Mouse (Mus musculus) CH12.LX (cell line): ENCODE results near the gene Crkl. TPM values are rescaled to one million over a fixed set of nuclear protein-coding genes. Genes with fewer than 3 reads are reported as not detected.

Source experiments
- DNase-seq: peaks from one replicate; pipeline ENCODE4 v3.0.0-alpha.2; 2013; ENCODE audit errors: extremely low read depth
- H3K27ac ChIP-seq: 2 replicates; pipeline ENCODE4 v1.5.1; 2012; ENCODE audit warnings: low read depth, mild to moderate bottlenecking, control low read depth, moderate library complexity; ENCODE audit not compliant: insufficient read depth
- H3K27me3 ChIP-seq: replicated peaks from 2 replicates; pipeline ENCODE3; 2012; ENCODE audit warnings: inconsistent platforms
- H3K36me3 ChIP-seq, 2 experiments: replicated peaks in 1 of 2; 2 replicates each; pipeline versions ENCODE3 to v1.6.1; 2012; ENCODE audit warnings: inconsistent platforms in 1 of 2, low read length in 1 of 2, mild to moderate bottlenecking in 1 of 2, mixed read lengths in 1 of 2, moderate library complexity in 1 of 2; ENCODE audit not compliant: control insufficient read depth in 1 of 2, insufficient read depth in 1 of 2
- H3K4me1 ChIP-seq, 2 experiments: 2 replicates each; pipeline ENCODE4 v1.6.1; 2012; ENCODE audit warnings: inconsistent platforms in 1 of 2, moderate library complexity in 1 of 2; ENCODE audit not compliant: insufficient read depth in 2 of 2, control insufficient read depth in 1 of 2
- H3K4me2 ChIP-seq: 2 replicates; pipeline ENCODE4 v1.6.1; 2012; ENCODE audit warnings: low read depth, mild to moderate bottlenecking, control low read depth; ENCODE audit not compliant: poor library complexity, insufficient read depth, severe bottlenecking
- H3K4me3 ChIP-seq, 3 experiments: fragments of 150-350 bp in 1 of 3; sonication (generic) in 1 of 3; replicated peaks in 1 of 3; 2 replicates each; pipeline versions ENCODE3 to v1.5.1; 2011 to 2012; ENCODE audit warnings: low read depth in 2 of 3, low read length in 2 of 3, mild to moderate bottlenecking in 2 of 3, moderate library complexity in 2 of 3, control low read depth in 1 of 3, improper control_type of control experiment in 1 of 3, inconsistent platforms in 1 of 3, mixed read lengths in 1 of 3; ENCODE audit not compliant: poor library complexity in 1 of 3
- H3K79me2 ChIP-seq: replicated peaks from 2 replicates; pipeline ENCODE4 v1.6.1; 2012; ENCODE audit warnings: mild to moderate bottlenecking, moderate library complexity; ENCODE audit not compliant: control insufficient read depth, poor library complexity, insufficient read depth, severe bottlenecking; ENCODE audit errors: extremely low read depth
- H3K9ac ChIP-seq: 2 replicates; pipeline ENCODE4 v1.6.1; 2012; ENCODE audit warnings: low read depth, mild to moderate bottlenecking, control low read depth, moderate library complexity; ENCODE audit not compliant: insufficient read depth
- H3K9me3 ChIP-seq: replicated peaks from 2 replicates; pipeline ENCODE3; 2012; ENCODE audit warnings: low read length, inconsistent platforms, mixed read lengths
- BHLHE40 ChIP-seq: IDR thresholded peaks from 2 replicates; pipeline ENCODE4 v1.6.1; 2011; ENCODE audit warnings: mild to moderate bottlenecking, low read depth, low read length, improper control_type of control experiment
- CTCF ChIP-seq, 2 experiments: IDR thresholded peaks in 1 of 2; conservative IDR thresholded peaks in 1 of 2; 2 replicates each; pipeline ENCODE4 v1.5.1; 2011 to 2012; ENCODE audit warnings: low read depth in 2 of 2, low read length in 2 of 2, improper control_type of control experiment in 1 of 2, inconsistent platforms in 1 of 2, mild to moderate bottlenecking in 1 of 2, moderate library complexity in 1 of 2
- E2F4 ChIP-seq: IDR thresholded peaks from 2 replicates; pipeline ENCODE4 v1.6.1; 2011; ENCODE audit warnings: low read depth, low read length, improper control_type of control experiment; ENCODE audit not compliant: insufficient replicate concordance
- GABPA ChIP-seq: IDR thresholded peaks from 2 replicates; pipeline ENCODE4 v1.6.1; 2012; ENCODE audit warnings: low read depth, low read length, improper control_type of control experiment, inconsistent platforms; ENCODE audit not compliant: insufficient replicate concordance
- MAX ChIP-seq: IDR thresholded peaks from 2 replicates; pipeline ENCODE4 v1.6.1; 2011; ENCODE audit warnings: low read length, improper control_type of control experiment
- MAZ ChIP-seq: IDR thresholded peaks from 2 replicates; pipeline ENCODE4 v1.6.1; 2012; ENCODE audit warnings: low read depth, mild to moderate bottlenecking, inconsistent platforms, low read length, improper control_type of control experiment, moderate library complexity
- MYC ChIP-seq: IDR thresholded peaks from 2 replicates; pipeline ENCODE4 v1.6.1; 2011; ENCODE audit warnings: low read depth, mild to moderate bottlenecking, improper control_type of control experiment, low read length
- POLR2A ChIP-seq: IDR thresholded peaks from 2 replicates; pipeline ENCODE4 v1.6.1; 2011; ENCODE audit warnings: low read depth, mild to moderate bottlenecking, improper control_type of control experiment, low read length
- POLR2AphosphoS2 ChIP-seq: IDR thresholded peaks from 2 replicates; pipeline ENCODE4 v1.6.1; 2011; ENCODE audit warnings: low read depth, low read length, improper control_type of control experiment
- RAD21 ChIP-seq: IDR thresholded peaks from 2 replicates; pipeline ENCODE4 v1.6.1; 2011; ENCODE audit warnings: low read depth, mild to moderate bottlenecking, low read length, improper control_type of control experiment, moderate library complexity
- RCOR1 ChIP-seq: conservative IDR thresholded peaks from 2 replicates; pipeline ENCODE4 v1.6.1; 2012; ENCODE audit warnings: low read depth, mild to moderate bottlenecking, inconsistent platforms, low read length, improper control_type of control experiment
- SIN3A ChIP-seq: IDR thresholded peaks from 2 replicates; pipeline ENCODE4 v1.6.1; 2012; ENCODE audit warnings: low read length, improper control_type of control experiment, inconsistent platforms
- SMC3 ChIP-seq: IDR thresholded peaks from 2 replicates; pipeline ENCODE4 v1.6.1; 2011; ENCODE audit warnings: low read depth, low read length, improper control_type of control experiment
- UBTF ChIP-seq: IDR thresholded peaks from 2 replicates; pipeline ENCODE4 v1.6.1; 2012; ENCODE audit warnings: low read depth, mild to moderate bottlenecking, inconsistent platforms, low read length, improper control_type of control experiment, moderate library complexity
- ZMIZ1 ChIP-seq: IDR thresholded peaks from 2 replicates; pipeline ENCODE4 v1.6.1; 2012; ENCODE audit warnings: low read depth, mild to moderate bottlenecking, inconsistent platforms, low read length, improper control_type of control experiment
- dilution Hi-C: fragments of 300-500 bp; cut with MboI; formaldehyde crosslinking; loops from 2 replicates; pipeline ENCODE4 v1.14.3; 2020; ENCODE audit warnings: low sequenced_read_pairs; ENCODE audit not compliant: extremely low pct_unique_long_range_greater_than_20kb, extremely low pct_ligation_motif_present
- in situ Hi-C: fragments of 300-500 bp; cut with MboI; formaldehyde crosslinking; loops from 3 replicates; pipeline ENCODE4 v1.14.3; 2019; ENCODE audit warnings: low sequenced_read_pairs, low pct_ligation_motif_present, low pct_unique_long_range_greater_than_20kb, mixed read lengths
- polyA plus RNA-seq: library from polyadenylated mRNA; unstranded; fragments of >175 nt; gene quantifications from 2 replicates; pipeline ENCODE4 v1.2.1, GENCODE M21; 2012; ENCODE audit warnings: low read depth; ENCODE audit not compliant: insufficient read length
- total RNA-seq, 2 experiments: library from RNA; depleted of rRNA; stranded (reverse); fragments of 300-350 nt in 1 of 2; fragments of >200 nt in 1 of 2; gene quantifications; 2 replicates each; pipeline ENCODE4 v1.2.3; 2012 to 2014

Crkl gene
- total and polyA plus RNA-seq, 3 experiments, result 16.9 to 35.6 (median 21.6) TPM

GRCm38 (mm10) chr16:17432576-17432975, 19.2 kb upstream of the Crkl start (continued):
- no peak for TF ChIP-seq RCOR1
- no peak for TF ChIP-seq E2F4
- no peak for TF ChIP-seq POLR2A
- no peak for TF ChIP-seq MAZ
- peak; percentile 55; the same call in 1 of the 2 replicates for TF ChIP-seq SIN3A

DNA sequence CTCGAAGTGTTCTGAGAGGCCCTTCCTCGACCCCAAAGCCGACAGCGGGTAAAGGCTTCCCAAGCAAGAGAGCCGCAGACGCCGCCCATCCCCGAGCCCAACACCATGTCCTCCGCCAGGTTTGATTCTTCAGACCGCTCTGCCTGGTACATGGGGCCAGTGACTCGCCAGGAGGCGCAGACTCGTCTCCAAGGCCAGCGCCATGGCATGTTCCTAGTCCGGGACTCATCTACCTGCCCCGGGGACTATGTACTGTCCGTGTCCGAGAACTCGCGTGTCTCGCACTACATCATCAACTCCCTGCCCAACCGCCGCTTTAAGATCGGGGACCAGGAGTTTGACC, 557 bp downstream of the Crkl start:
- dilution Hi-C loops (no loop called here), in situ Hi-C loops (no loop called here)
- peak overlapping the region; percentile 84 for H3K9ac ChIP-seq
- no peaks in the 10 kb centered on the region for H3K27me3 ChIP-seq
- H3K4me2 ChIP-seq, result peak overlapping the region; percentile 1; the same call in 1 of the 2 replicates
- peaks cover 42% of the 10 kb centered on the region for H3K79me2 ChIP-seq
- peaks cover 7 to 36% of the 10 kb centered on the region in 2 experiments; a peak in 3 of 4 replicates for H3K4me1 ChIP-seq
- peak overlapping the region; percentile 38; the same call in 1 of the 2 replicates for H3K27ac ChIP-seq
- H3K4me3 ChIP-seq, result peak overlapping the region; percentile 82 to 98 (median 85)
- peaks cover 8 to 25% of the 10 kb centered on the region in 2 experiments for H3K36me3 ChIP-seq
- DNase-seq, result peak; percentile 48
- TF ChIP-seq SIN3A (no peak), UBTF (peak; percentile 31)
- no peaks in the 10 kb centered on the region for H3K9me3 ChIP-seq

DNA sequence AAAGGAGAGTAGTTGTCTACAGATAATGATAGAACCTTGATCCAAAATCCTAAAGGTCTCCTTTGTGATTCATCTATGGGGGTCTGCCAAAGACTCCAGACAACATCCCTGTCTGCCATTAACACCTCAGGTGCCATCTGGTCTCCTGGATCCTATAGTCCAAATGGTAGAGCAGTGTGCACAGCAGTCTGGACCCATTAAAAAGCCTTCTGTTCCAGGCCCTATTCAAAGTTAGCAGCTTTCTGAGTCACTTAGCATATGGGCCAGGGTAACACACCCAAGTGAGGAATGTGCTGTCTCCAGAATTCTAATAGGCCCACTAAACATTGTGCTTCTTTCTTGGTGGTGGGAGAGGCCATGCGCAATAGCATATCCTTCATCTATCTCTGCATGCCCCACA, 5.1 kb downstream of the Crkl start:
- TF ChIP-seq SMC3 (no peak), POLR2AphosphoS2 (no peak), MAZ (no peak), BHLHE40 (no peak), MAX (no peak), GABPA (no peak)
- Histone ChIP-seq H3K4me3 (no peak overlapping the region), H3K4me1 (peaks cover 10 to 61% of the 10 kb centered on the region in 2 experiments; a peak in 3 of 4 replicates), H3K9ac (no peak overlapping the region), H3K4me2 (no peak overlapping the region), H3K27ac (no peak overlapping the region), H3K27me3 (no peaks in the 10 kb centered on the region), H3K36me3 (peaks cover 12 to 55% of the 10 kb centered on the region in 2 experiments), H3K9me3 (no peaks in the 10 kb centered on the region), H3K79me2 (peaks cover 80% of the 10 kb centered on the region)
- DNase-seq, result no peak
- dilution Hi-C loops (no loop called here), in situ Hi-C loops (no loop called here)

GRCm38 (mm10) chr16:17460254-17460653, 8.5 kb downstream of the Crkl start:
- peak; percentile 65 for DNase-seq
- peaks cover 15 to 72% of the 10 kb centered on the region in 2 experiments for H3K36me3 ChIP-seq
- H3K4me2 ChIP-seq, result no peak overlapping the region
- H3K27me3 ChIP-seq, result no peaks in the 10 kb centered on the region
- H3K4me1 ChIP-seq, result peaks cover 13 to 79% of the 10 kb centered on the region in 2 experiments
- no peak overlapping the region for H3K9ac ChIP-seq
- TF ChIP-seq MAZ (no peak), SMC3 (peak; percentile 71), ZMIZ1 (no peak), RAD21 (peak; percentile 78), CTCF (conservative IDR thresholded peaks at IDR 0.05 in 1 of 2, IDR thresholded peaks at IDR 0.05 in 1 of 2; ENCODE audit: low read depth in 2 of 2, low read length in 2 of 2) (peak; percentile 36 to 82; a peak in 3 of 4 replicates), MYC (peak; percentile 68)
- TF ChIP-seq, all 38 proteins: peak for 4
- no peaks in the 10 kb centered on the region for H3K9me3 ChIP-seq
- in situ Hi-C loops, result no loop called here
- dilution Hi-C loops, result no loop called here
- H3K27ac ChIP-seq, result no peak overlapping the region
- H3K79me2 ChIP-seq, result peaks cover 78% of the 10 kb centered on the region
- H3K4me3 ChIP-seq, result no peak overlapping the region
